ENCODE assay signal across 1 mouse cellular context in genomic region chr11:115276780-115277603, GRCm38 (mm10).
TF ChIP-seq lines count a peak whose summit lies in the region.

Gene Fdxr (minus strand): TSS chr11:115277050.

TF ChIP-seq in CH12.LX, 34 proteins besides CTCF, POLR2A, EP300 and RAD21 (continued from another document):
- TF ChIP-seq ETS1 (conservative IDR thresholded peaks at IDR 0.05; ENCODE audit: low read depth, low read length) (peak; percentile 36; the same call in 1 of the 2 replicates), PAX5 (IDR thresholded peaks at IDR 0.05; ENCODE audit: low read length) (no peak), BHLHE40 (IDR thresholded peaks at IDR 0.05; ENCODE audit: low read depth, low read length) (peak; percentile 99), MAX (IDR thresholded peaks at IDR 0.05; ENCODE audit: low read length) (peak; percentile 74), NELFE (IDR thresholded peaks at IDR 0.05; ENCODE audit: low read depth, low read length) (peak; percentile 98), ELF1 (IDR thresholded peaks at IDR 0.05; ENCODE audit: low read depth, low read length) (peak; percentile 99), ZMIZ1 (IDR thresholded peaks at IDR 0.05; ENCODE audit: low read depth, low read length) (peak; percentile 97), RCOR1 (conservative IDR thresholded peaks at IDR 0.05; ENCODE audit: low read depth, low read length) (peak; percentile 78), SMC3 (IDR thresholded peaks at IDR 0.05; ENCODE audit: low read depth, low read length) (no peak), MEF2A (IDR thresholded peaks at IDR 0.05; ENCODE audit: borderline replicate concordance, low read depth, low read length) (peak; percentile 63; the same call in 1 of the 2 replicates), MAZ (IDR thresholded peaks at IDR 0.05; ENCODE audit: low read depth, low read length) (peak; percentile 92), CHD1 (IDR thresholded peaks at IDR 0.05; ENCODE audit: low read depth, low read length) (peak; percentile 70; the same call in 1 of the 2 replicates), GABPA (IDR thresholded peaks at IDR 0.05; ENCODE audit: insufficient replicate concordance, low read depth, low read length) (peak; percentile 99)
TF ChIP-seq in CH12.LX: peak in this region for 27.
